Mouse (Mus musculus) kidney, postnatal 25 days (tissue): ENCODE measurements at regions not wholly inside any gene's neighbourhood (a gene's known extent, or its start where the extent isn't known, plus 50 kb on each side); places are given as distances from the start of the nearest gene placed in this dataset.

Experiments used
- DNase-seq, 2 experiments: peaks; one replicate each; pipeline ENCODE4 v3.0.0; 2021; ENCODE audit warnings: mixed read lengths in 2 of 2

- no peak for DNase-seq
These were observed 54.1 kb downstream of the Nog start for GRCm38 (mm10) chr11:89247991-89248390.

- no peak for DNase-seq
These were observed 58.8 kb downstream of the Nog start for GRCm38 (mm10) chr11:89243370-89243769.

DNA sequence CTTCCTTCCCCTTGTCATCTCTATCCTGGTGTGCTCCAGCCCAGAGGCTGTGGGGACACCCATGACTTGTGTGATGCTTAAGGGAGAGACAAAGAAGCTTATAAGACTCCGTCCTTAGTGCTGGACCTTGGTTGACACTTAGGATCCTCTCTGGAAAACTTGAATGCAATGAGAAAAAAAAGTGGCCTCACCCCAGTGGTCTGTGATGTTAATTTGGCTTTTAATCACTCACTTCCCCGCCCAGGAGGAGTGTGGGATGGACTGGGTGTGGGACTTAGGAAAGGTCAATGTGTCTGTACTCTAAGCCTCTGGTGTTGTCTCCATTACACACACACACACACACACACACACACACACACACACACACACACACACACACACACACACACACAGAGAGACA, 60.0 kb downstream of the Nog start:
- DNase-seq, result no peak

GRCm38 (mm10) chr11:89239891-89240290, 62.2 kb downstream of the Nog start:
- DNase-seq, result no peak

DNA sequence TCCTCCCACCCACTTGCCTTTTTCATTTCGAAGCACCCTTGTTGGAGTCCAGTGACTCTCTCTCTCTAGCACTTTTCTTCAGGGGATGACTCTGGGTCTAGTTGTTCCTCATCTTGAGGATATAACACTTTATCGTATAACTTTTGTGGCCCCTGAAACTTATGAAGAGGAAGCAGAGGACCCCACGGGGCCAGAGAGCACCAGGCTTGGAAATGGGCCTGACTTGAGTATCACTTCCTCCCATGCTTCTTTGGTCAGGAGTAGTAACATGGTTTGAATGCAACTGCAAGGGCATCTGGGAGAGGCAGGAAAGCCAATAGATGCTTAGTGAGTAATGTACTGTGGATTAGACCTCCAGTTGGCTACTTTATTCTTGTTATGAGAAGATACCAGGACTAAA, 65.2 kb downstream of the Nog start:
- no peak for DNase-seq

DNA sequence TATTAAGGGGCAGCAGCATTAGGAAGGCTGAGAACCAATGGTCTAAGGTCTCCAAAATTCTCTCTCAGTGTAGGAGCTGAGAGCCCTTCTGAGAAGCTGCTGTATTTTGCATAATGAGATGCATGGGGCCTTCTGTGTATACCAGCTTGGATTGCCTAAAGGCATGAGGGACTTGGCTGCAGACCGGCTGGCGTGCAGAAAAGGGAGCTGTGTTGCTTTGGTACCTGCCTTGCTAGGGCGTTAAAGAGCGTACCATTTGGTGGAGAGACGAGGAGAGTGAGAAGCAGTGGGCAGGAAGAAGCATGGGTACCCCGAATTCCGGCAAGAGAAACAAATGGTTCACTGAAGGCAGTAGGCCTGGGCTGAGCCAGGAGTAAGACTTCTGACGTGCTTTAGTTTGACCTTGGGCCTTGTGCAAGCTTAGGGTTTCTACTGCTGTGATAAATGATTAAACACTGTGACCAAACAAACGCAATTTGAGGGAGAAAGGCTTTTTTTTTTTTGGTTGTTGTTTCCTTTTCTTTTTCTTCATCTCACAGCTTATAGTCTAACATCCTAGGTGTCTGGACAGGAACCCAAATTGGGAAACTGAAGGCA, 69.2 kb downstream of the Nog start:
- DNase-seq, result peak; percentile 11 to 49

- no peak for DNase-seq
These were observed 72.4 kb downstream of the Nog start for GRCm38 (mm10) chr11:89229726-89230125.

- no peak for DNase-seq
These were observed 88.9 kb downstream of the Nog start for GRCm38 (mm10) chr11:89213204-89213603.

GRCm38 (mm10) chr11:89209531-89209950, 92.6 kb downstream of the Nog start:
- DNase-seq, result no peak

DNA sequence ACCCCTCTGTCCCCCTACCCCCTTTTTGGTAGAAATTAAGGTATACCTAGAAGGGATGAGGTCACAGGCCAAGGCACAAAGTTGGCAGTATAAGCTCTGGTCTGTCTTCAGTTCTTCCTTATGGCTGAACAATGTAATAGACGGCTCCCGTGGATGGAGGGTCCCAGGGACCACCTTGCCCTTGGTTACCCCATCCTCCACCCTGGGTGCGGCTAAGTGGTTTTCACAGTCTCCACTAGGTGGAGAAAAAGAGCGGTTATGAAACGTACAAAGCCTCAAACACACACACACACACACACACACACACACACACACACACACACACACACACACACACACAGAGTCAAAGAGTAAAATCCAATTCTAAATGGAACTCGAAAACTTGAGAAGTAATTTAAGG, 93.1 kb downstream of the Nog start:
- no peak for DNase-seq

GRCm38 (mm10) chr11:89206788-89207187, 95.3 kb downstream of the Nog start:
- peak in 1 of 2 experiments; percentile 14 for DNase-seq

- no peak for DNase-seq
These were observed 97.1 kb downstream of the Nog start for GRCm38 (mm10) chr11:89204948-89205545.

- no peak for DNase-seq
These were observed 101.7 kb downstream of the Nog start for GRCm38 (mm10) chr11:89200458-89200857.

- no peak for DNase-seq
These were observed 109.3 kb downstream of the Nog start for GRCm38 (mm10) chr11:89192815-89193214.

DNA sequence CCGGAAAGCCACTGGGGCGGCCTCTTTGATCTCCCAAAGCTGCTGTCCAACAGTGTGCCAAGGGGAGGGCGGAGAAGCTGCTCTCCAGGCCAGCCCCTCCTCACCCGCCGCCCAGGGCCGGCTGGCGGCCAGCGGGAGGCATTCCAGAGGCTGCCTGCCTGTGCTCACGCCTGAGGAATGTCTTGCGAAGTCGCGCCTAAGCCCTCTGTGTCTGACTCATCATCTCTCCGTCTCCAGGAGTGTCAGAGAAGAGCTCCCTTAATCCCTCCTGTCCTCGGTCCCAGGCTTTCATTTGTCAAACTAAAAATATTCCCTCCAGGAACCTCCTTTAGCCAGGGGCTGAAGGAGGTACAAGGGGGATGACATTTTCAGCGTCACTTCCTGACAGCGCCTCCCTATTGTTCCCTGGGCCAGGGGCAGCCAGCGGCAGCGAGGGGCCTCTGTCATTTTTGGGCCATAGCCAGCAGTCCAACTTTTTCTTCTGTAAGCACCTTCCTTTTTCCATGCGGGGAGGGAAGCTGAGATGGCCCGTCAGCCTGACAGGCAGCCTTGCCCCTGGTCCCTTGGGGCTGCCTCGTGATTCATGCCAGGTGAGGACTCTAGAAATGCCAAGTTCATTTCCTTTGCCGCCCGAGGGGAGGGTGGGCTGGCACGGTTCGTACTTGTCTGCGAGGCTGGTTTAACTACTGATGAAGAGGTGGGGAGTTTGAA, 113.4 kb downstream of the Gm525 start:
- peak; percentile 76 to 90 for DNase-seq

DNA sequence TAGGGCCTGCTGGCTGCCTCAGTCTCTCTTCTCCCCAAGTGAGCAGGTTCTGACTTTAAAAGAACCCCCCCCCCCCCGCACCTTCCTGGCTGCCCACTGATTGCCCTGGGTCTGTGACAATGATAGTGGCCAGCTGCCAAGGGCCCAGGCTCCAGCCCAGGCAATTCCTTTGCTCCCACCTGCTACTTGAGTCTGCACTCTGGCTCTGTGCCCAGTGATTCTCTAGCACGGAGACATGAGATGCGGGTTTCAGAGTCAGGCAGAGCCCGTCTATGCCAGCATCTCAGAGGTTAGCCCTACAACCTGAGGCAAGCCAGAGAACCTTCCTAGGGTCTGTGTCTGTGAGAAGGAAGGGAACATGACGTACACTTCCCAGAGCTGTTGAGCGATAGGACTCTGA, 112.2 kb downstream of the Gm525 start:
- peak; percentile 69 to 74 for DNase-seq

- DNase-seq, result no peak
These were observed 107.8 kb downstream of the Gm525 start for GRCm38 (mm10) chr11:89181471-89181870.

- no peak for DNase-seq
These were observed 104.8 kb downstream of the Gm525 start for GRCm38 (mm10) chr11:89178436-89178835.

DNA sequence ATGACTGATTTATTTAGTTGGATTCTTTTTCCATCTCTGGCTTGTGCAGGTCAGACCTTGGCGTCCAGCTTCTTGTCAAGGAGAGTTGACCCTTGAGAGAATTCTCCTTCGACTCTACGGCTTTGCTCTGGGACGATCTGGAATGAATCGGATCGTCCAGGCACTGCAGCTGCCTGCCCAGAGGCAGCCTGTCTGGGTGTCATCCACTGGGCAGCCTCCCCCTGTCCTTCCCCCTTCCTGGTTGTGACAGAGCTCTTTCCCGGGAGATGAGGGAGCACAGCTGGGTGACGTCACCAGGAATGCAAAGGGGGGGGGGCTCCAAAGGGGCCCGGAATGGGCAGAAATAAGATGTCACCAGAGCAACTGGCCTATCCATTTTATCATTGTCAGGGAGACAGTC, 101.9 kb downstream of the Gm525 start:
- DNase-seq, result no peak

DNA sequence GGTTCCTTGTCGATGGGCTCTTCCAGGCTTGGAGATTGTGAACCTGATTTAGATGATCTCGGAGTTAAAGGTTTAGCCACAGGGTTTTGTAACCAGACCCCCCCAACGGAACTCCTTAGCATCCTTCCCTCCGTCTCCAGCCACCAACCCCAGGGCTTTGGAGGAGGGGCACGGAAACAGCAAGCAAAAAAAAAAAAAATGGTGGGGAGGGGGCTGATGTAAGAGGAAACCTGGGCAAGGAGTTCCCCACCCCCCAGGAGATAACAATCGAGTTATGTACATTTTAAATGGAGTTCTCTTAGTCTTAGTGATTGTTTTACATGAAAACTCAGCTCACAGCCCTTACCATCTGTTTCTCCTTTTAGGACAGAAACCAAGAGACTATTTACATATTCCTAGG, 101.3 kb downstream of the Gm525 start:
- DNase-seq, result no peak

- DNase-seq, result peak; percentile 78 to 83
These were observed 91.6 kb downstream of the Gm525 start for GRCm38 (mm10) chr11:89165278-89165677.

- no peak for DNase-seq
These were observed 80.1 kb downstream of the Gm525 start for GRCm38 (mm10) chr11:89153466-89154406.

DNA sequence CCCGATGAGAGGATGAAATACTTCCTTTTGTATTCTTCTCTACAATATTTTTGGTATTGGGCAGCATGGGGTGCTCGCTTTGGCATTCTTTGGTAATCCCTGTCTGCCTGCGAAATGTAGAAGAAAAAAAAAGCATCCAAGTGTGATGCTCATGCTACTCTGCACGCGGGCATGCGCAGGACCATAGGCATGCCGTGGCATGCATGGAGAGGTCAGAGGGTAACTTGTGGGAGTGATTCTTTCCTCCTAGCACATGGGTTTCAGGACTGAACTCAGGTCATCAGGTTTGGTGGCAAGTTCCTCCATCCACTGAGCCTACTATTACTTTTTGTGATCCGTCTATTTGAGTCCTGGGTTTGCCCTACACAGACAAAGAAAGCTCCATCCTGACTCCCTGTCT, 74.3 kb downstream of the Gm525 start:
- no peak for DNase-seq
